In the genomic region with DNA sequence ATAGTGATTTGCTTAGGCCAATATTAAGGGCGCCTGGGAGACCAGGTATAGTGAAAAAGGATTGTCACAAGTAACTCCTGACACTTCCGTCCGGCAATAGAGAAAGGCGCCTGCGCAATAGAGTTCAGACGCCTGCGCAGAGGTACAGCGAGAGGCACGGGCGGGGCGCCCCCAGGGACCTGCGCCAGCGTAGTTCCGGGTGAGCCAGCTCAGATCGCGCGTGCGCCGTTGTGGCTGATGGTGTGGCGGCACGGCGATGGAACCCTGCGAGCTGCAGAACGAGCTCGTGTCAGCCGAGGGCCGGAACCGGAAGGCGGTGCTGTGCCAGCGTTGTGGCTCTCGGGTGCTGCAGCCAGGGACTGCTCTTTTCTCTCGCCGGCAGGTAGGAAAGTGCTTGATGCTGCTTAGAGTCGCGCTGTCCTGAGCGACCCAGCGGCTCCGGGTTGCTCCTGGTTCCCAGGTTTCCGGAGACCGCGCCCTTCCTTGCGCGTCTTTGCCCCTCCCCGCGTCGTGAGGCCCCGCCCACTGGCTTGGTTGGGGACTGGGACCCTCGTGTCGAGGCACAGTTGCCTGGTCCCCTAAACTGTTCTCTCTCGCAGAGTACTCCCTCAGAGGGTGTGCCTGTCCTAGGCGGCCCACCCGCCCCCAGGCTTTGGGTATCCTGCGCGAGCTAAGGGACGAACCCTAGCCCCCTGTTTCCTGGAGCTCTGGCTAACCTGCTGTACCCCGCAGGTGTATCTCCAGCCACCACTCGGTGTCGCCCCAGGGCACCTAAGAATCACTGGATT, we compare ENCODE assay signal across 8 mouse cellular contexts. TPM values are rescaled to one million over a fixed set of nuclear protein-coding genes. Genes with fewer than 3 reads are reported as not detected.
DNase-seq lines count a peak whose midpoint lies in the region; ATAC-seq lines count a peak whose summit lies in the region.

A gene (plus strand): TSS at position 221 of the 788 bp plus-strand sequence.

- WGBS in forebrain, embryonic 11.5 days, result under 1% methylated on average over 56 of the region's 58 CpGs
- WGBS in heart, embryonic 16.5 days, result under 1% methylated on average over 58 of the region's 58 CpGs
- WGBS in liver, embryonic 15.5 days (ENCODE audit: insufficient replicate concordance), result under 1% methylated on average over 58 of the region's 58 CpGs
- WGBS in neural tube, embryonic 12.5 days, result under 1% methylated on average over 58 of the region's 58 CpGs

- H3K27ac ChIP-seq in forebrain, embryonic 11.5 days (ENCODE audit: low read depth, low read length), result peak within 1 kb of the TSS; percentile 83
- H3K27ac ChIP-seq in heart, embryonic 16.5 days (ENCODE audit: low read length), result peak within 1 kb of the TSS; percentile 92
- peak within 1 kb of the TSS; percentile 96 for H3K27ac ChIP-seq in liver, embryonic 15.5 days (replicated peaks)
- H3K27ac ChIP-seq in neural tube, embryonic 12.5 days, result peak within 1 kb of the TSS; percentile 66

- no peaks in the 10 kb centered on the region; the same call in 1 of the 2 replicates for H3K36me3 ChIP-seq in forebrain, embryonic 11.5 days (ENCODE audit: control insufficient read depth, insufficient read depth, low read length)
- peaks cover 7% of the 10 kb centered on the region for H3K36me3 ChIP-seq in heart, embryonic 16.5 days (ENCODE audit: control insufficient read depth, insufficient read depth)
- H3K36me3 ChIP-seq in liver, embryonic 15.5 days (replicated peaks), result peaks cover 30% of the 10 kb centered on the region
- H3K36me3 ChIP-seq in neural tube, embryonic 12.5 days, result peaks cover 13% of the 10 kb centered on the region

- ATAC-seq in forebrain, embryonic 11.5 days (replicated peaks; ENCODE audit: low FRiP score), result peak; percentile 99
- ATAC-seq in heart, embryonic 16.5 days (replicated peaks; ENCODE audit: extremely low read depth, insufficient read depth, low FRiP score), result peak; percentile 99
- peak; percentile 97 for ATAC-seq in liver, embryonic 15.5 days (ENCODE audit: insufficient read depth)
- peak; percentile 99 for ATAC-seq in neural tube, embryonic 12.5 days (ENCODE audit: low FRiP score, low read depth)

- H3K9ac ChIP-seq in forebrain, embryonic 11.5 days (ENCODE audit: low read length), result peak within 1 kb of the TSS; percentile 72
- H3K9ac ChIP-seq in heart, embryonic 16.5 days (ENCODE audit: low read length), result peak within 1 kb of the TSS; percentile 82
- peak within 1 kb of the TSS; percentile 78 for H3K9ac ChIP-seq in liver, embryonic 15.5 days
- H3K9ac ChIP-seq in neural tube, embryonic 12.5 days, result peak within 1 kb of the TSS; percentile 68

- H3K27me3 ChIP-seq in forebrain, embryonic 11.5 days (ENCODE audit: control insufficient read depth, insufficient read depth, low read length), result no peaks in the 10 kb centered on the region
- no peaks in the 10 kb centered on the region for H3K27me3 ChIP-seq in heart, embryonic 16.5 days (ENCODE audit: control insufficient read depth, insufficient read depth, low read length)
- H3K27me3 ChIP-seq in liver, embryonic 15.5 days, result no peaks in the 10 kb centered on the region
- no peaks in the 10 kb centered on the region for H3K27me3 ChIP-seq in neural tube, embryonic 12.5 days (replicated peaks)

- peak within 1 kb of the TSS; percentile 48 for H3K4me3 ChIP-seq in forebrain, embryonic 11.5 days (ENCODE audit: low read depth, low read length)
- peak within 1 kb of the TSS; percentile 87 for H3K4me3 ChIP-seq in heart, embryonic 16.5 days (ENCODE audit: low read length)
- peak within 1 kb of the TSS; percentile 84 for H3K4me3 ChIP-seq in liver, embryonic 15.5 days (replicated peaks)
- H3K4me3 ChIP-seq in neural tube, embryonic 12.5 days, result peak within 1 kb of the TSS; percentile 73

- no peaks in the 10 kb centered on the region; the same call in 1 of the 2 replicates for H3K4me1 ChIP-seq in forebrain, embryonic 11.5 days (replicated peaks; ENCODE audit: control insufficient read depth, insufficient read depth, low read length)
- peaks cover 2% of the 10 kb centered on the region for H3K4me1 ChIP-seq in heart, embryonic 16.5 days (ENCODE audit: control insufficient read depth, insufficient read depth, low read length)
- H3K4me1 ChIP-seq in liver, embryonic 15.5 days (replicated peaks), result peaks cover 53% of the 10 kb centered on the region
- peaks cover 8% of the 10 kb centered on the region; the same call in 1 of the 2 replicates for H3K4me1 ChIP-seq in neural tube, embryonic 12.5 days

- H3K4me2 ChIP-seq in forebrain, embryonic 11.5 days (ENCODE audit: low read depth, low read length, severe bottlenecking), result peak within 1 kb of the TSS; percentile 59
- peak within 1 kb of the TSS; percentile 88 for H3K4me2 ChIP-seq in heart, embryonic 16.5 days (ENCODE audit: low read depth, low read length)
- H3K4me2 ChIP-seq in liver, embryonic 15.5 days, result peak within 1 kb of the TSS; percentile 84
- peak within 1 kb of the TSS; percentile 77 for H3K4me2 ChIP-seq in neural tube, embryonic 12.5 days (replicated peaks)

- H3K9me3 ChIP-seq in forebrain, embryonic 11.5 days (ENCODE audit: control insufficient read depth, low read length), result no peaks in the 10 kb centered on the region
- H3K9me3 ChIP-seq in heart, embryonic 16.5 days (replicated peaks; ENCODE audit: control insufficient read depth, low read length), result no peaks in the 10 kb centered on the region
- H3K9me3 ChIP-seq in liver, embryonic 15.5 days (replicated peaks), result no peaks in the 10 kb centered on the region
- no peaks in the 10 kb centered on the region for H3K9me3 ChIP-seq in neural tube, embryonic 12.5 days

- DNase-seq in CD8-positive naive resting alpha-beta T cell, adult 2 months (ENCODE audit: low read depth in 2 of 2, low spot score in 2 of 2), result peak; percentile 98 to 99
- peak; percentile 94 for DNase-seq in c-Kit-positive CD71-negative TER-119-negative erythroid progenitor cells, embryonic 14.5 days (ENCODE audit: low read depth)
- DNase-seq in forebrain, embryonic 11.5 days (ENCODE audit: low spot score), result peak; percentile 100
- peak; percentile 99 to 100 for DNase-seq in kidney, postnatal 36 days
- peak; percentile 95 for DNase-seq in telencephalon, adult 2 months (ENCODE audit: low read depth, low spot score)

RNA-seq across cellular contexts. Expression of the gene that starts here (rescaled TPM):
- polyA plus RNA-seq in forebrain, embryonic 11.5 days (2014; fragmentation: Nextera tagmentation; extraction: Ambion mirVana), result 42.7 and 45.3 TPM in 2 replicates
- 29.6 and 29.9 TPM in 2 replicates for polyA plus RNA-seq in heart, embryonic 16.5 days (2015; fragmentation: Nextera tagmentation; extraction: Ambion mirVana)
- polyA plus RNA-seq in liver, embryonic 15.5 days (2015; fragmentation: Nextera tagmentation; extraction: Ambion mirVana), result 15.8 and 16.5 TPM in 2 replicates
- 47.2 and 50.8 TPM in 2 replicates for polyA plus RNA-seq in neural tube, embryonic 12.5 days (2016; fragmentation: Nextera tagmentation; extraction: Ambion mirVana)

Comparison
In these comparisons a context has a peak if more than half of its experiments do, and no peak if none do; other contexts are left out.
1. Peak in every context shown above with its lines: DNase-seq, ATAC-seq, H3K4me3 ChIP-seq and H3K27ac ChIP-seq.